Mouse (Mus musculus): ENCODE measurements around the gene Zfp84.

The Zfp84 gene

DNA sequence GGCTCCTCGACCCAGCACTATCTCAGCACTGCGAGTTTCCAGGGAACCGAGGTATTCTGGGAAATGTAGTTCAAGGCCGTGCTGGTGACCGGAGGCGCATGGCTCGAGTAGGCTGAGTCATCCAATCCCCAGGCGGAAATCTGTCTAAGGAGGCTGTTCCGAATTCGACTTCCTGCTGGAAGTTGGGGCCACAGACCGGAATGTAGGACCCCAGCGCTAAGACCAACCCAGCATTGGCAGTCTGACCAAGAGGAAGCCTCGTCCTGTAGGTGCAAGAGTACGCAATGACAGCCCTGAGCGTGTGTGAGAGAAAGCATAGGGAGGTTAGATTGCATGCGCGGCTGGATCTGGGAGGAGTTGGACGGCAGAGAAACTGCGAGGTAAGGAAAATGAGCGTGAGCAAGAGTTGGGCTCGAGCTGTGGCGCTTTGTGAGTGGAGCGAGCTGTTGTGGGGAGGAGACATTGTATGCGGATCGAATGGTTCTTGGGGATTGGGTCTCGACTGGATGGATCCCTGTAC is 47.6 kb downstream of the Zfp84 start, which contains the start of gene Zfp790:
Zfp790 (plus strand) TSS at position 205 of the 520 bp plus-strand sequence.
- peak; percentile 77 to 78 for DNase-seq (ENCODE audit: low spot score in 2 of 2)

GRCm38 (mm10) chr7:29818619-29819254 is 50.4 kb downstream of the Zfp84 start:
- peak; percentile 68 to 71 for DNase-seq (ENCODE audit: low spot score in 2 of 2)

DNA sequence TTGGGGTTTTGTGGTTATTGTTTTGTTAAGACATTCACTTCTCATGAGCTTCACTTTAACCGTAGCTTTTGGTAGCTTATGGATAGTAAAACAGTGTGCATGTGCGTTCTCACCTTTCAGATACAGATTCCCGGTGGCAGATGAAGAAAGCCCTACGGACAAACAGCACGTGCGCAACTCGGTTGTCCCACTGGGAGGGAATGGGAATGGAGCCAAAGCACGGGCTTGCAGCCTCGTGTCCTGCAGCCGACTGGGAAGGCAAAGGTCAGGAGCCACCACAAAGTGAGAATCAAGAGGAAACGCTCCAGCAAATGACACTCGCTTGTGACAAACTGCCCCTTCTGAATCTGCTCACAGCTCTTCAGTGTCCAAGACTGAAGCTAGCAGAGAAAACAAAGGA is 59.6 kb downstream of the Zfp84 start:
- no peak for DNase-seq (ENCODE audit: low spot score in 2 of 2)
